Mouse (Mus musculus): ENCODE data around the gene Asb13. TPM values are rescaled to one million over a fixed set of nuclear protein-coding genes. Genes with fewer than 3 reads are reported as not detected.

Gene Asb13
- total and polyA plus RNA-seq, 3 experiments = 2.6 to 6.0 TPM; not detected in 1

GRCm38 (mm10) chr13:3667288-3667873, 33.5 kb downstream of the Asb13 start:
- no peaks in the 10 kb centered on the region for H3K79me2 ChIP-seq (ENCODE audit: control insufficient read depth, insufficient read depth, low read length, poor library complexity)
- no peak overlapping the region for H3K9ac ChIP-seq (ENCODE audit: control insufficient read depth, low read depth, low read length, poor library complexity, severe bottlenecking)
- no peaks in the 10 kb centered on the region for H3K9me3 ChIP-seq (replicated peaks; ENCODE audit: insufficient read depth, low read length)
- H3K27me3 ChIP-seq (ENCODE audit: control insufficient read depth in 1 of 2, insufficient read depth in 2 of 2, low read length in 2 of 2) = no peaks in the 10 kb centered on the region; a peak in 1 of 4 replicates
- H3K4me3 ChIP-seq (ENCODE audit: control insufficient read depth in 1 of 2, insufficient read depth in 1 of 2, low read depth in 2 of 2, low read length in 2 of 2) = no peak overlapping the region
- no peaks in the 10 kb centered on the region for H3K36me3 ChIP-seq (ENCODE audit: control insufficient read depth in 1 of 2, insufficient read depth in 2 of 2, low read length in 2 of 2)
- TF ChIP-seq TCF12 (IDR thresholded peaks at IDR 0.05; ENCODE audit: low read depth, low read length) = no peak
- no peak for TF ChIP-seq TAL1 (IDR thresholded peaks at IDR 0.05; ENCODE audit: low read length)
- TF ChIP-seq CTCF (IDR thresholded peaks at IDR 0.05 in 2 of 3, conservative IDR thresholded peaks at IDR 0.05 in 1 of 3; ENCODE audit: control insufficient read depth in 1 of 3, insufficient read depth in 1 of 3, low read depth in 2 of 3, low read length in 3 of 3, poor library complexity in 1 of 3, severe bottlenecking in 1 of 3) = peak in 2 of 3 experiments; percentile 15 to 21; a peak in 2 of 6 replicates
- TF ChIP-seq MXI1 (IDR thresholded peaks at IDR 0.05; ENCODE audit: low read depth, low read length) = no peak
- TF ChIP-seq SMC3 (IDR thresholded peaks at IDR 0.05; ENCODE audit: low read depth, low read length) = peak; percentile 30; the same call in 1 of the 2 replicates
- no peak overlapping the region for H3K27ac ChIP-seq (ENCODE audit: control insufficient read depth, low read depth, low read length)
- H3K4me1 ChIP-seq (ENCODE audit: control insufficient read depth in 1 of 2, insufficient read depth in 2 of 2, low read length in 2 of 2) = no peaks in the 10 kb centered on the region
- DNase-seq (ENCODE audit: low read depth, low spot score) = no peak

GRCm38 (mm10) chr13:3668068-3668467, 34.2 kb downstream of the Asb13 start:
- TF ChIP-seq MEF2A (IDR thresholded peaks at IDR 0.05; ENCODE audit: extremely low read depth, insufficient replicate concordance, low read depth, low read length, poor library complexity, severe bottlenecking) (no peak), BHLHE40 (IDR thresholded peaks at IDR 0.05; ENCODE audit: borderline replicate concordance, low read depth, low read length) (no peak), E2F4 (IDR thresholded peaks at IDR 0.05; ENCODE audit: borderline replicate concordance, low read depth, low read length) (no peak), POLR2AphosphoS5 (IDR thresholded peaks at IDR 0.05; ENCODE audit: borderline replicate concordance, low read depth, low read length) (no peak), CTCF (IDR thresholded peaks at IDR 0.05 in 2 of 3, conservative IDR thresholded peaks at IDR 0.05 in 1 of 3; ENCODE audit: control insufficient read depth in 1 of 3, insufficient read depth in 1 of 3, low read depth in 2 of 3, low read length in 3 of 3, poor library complexity in 1 of 3, severe bottlenecking in 1 of 3) (no peak), POLR2A (IDR thresholded peaks at IDR 0.05; ENCODE audit: control insufficient read depth in 1 of 2, insufficient read depth in 1 of 2, low read depth in 1 of 2, low read length in 2 of 2, poor library complexity in 1 of 2) (no peak), UBTF (IDR thresholded peaks at IDR 0.05; ENCODE audit: borderline replicate concordance, insufficient read depth, low read depth, low read length) (no peak)
- no peaks in the 10 kb centered on the region for H3K79me2 ChIP-seq (ENCODE audit: control insufficient read depth, insufficient read depth, low read length, poor library complexity)
- H3K4me3 ChIP-seq (ENCODE audit: control insufficient read depth in 1 of 2, insufficient read depth in 1 of 2, low read depth in 2 of 2, low read length in 2 of 2) = no peak overlapping the region
- H3K9ac ChIP-seq (ENCODE audit: control insufficient read depth, low read depth, low read length, poor library complexity, severe bottlenecking) = no peak overlapping the region
- H3K4me1 ChIP-seq (ENCODE audit: control insufficient read depth in 1 of 2, insufficient read depth in 2 of 2, low read length in 2 of 2) = no peaks in the 10 kb centered on the region
- DNase-seq (ENCODE audit: low read depth, low spot score) = no peak
- no peak overlapping the region for H3K27ac ChIP-seq (ENCODE audit: control insufficient read depth, low read depth, low read length)
- no peaks in the 10 kb centered on the region; a peak in 1 of 4 replicates for H3K27me3 ChIP-seq (ENCODE audit: control insufficient read depth in 1 of 2, insufficient read depth in 2 of 2, low read length in 2 of 2)
- no peaks in the 10 kb centered on the region for H3K36me3 ChIP-seq (ENCODE audit: control insufficient read depth in 1 of 2, insufficient read depth in 2 of 2, low read length in 2 of 2)
- H3K9me3 ChIP-seq (replicated peaks; ENCODE audit: insufficient read depth, low read length) = no peaks in the 10 kb centered on the region

GRCm38 (mm10) chr13:3669611-3670010, 35.8 kb downstream of the Asb13 start:
- no peak overlapping the region for H3K4me3 ChIP-seq (ENCODE audit: control insufficient read depth in 1 of 2, insufficient read depth in 1 of 2, low read depth in 2 of 2, low read length in 2 of 2)
- H3K27me3 ChIP-seq (ENCODE audit: control insufficient read depth in 1 of 2, insufficient read depth in 2 of 2, low read length in 2 of 2) = peaks cover 0 to 4% of the 10 kb centered on the region in 2 experiments; a peak in 2 of 4 replicates
- no peak overlapping the region for H3K27ac ChIP-seq (ENCODE audit: control insufficient read depth, low read depth, low read length)
- TF ChIP-seq KAT2A (conservative IDR thresholded peaks at IDR 0.05; ENCODE audit: low read depth, low read length) (no peak), HCFC1 (IDR thresholded peaks at IDR 0.05; ENCODE audit: low read depth, low read length) (no peak), GATA1 (IDR thresholded peaks at IDR 0.05; ENCODE audit: low read depth, low read length) (no peak), NRF1 (IDR thresholded peaks at IDR 0.05; ENCODE audit: insufficient read depth, low read depth, low read length, poor library complexity, severe bottlenecking) (no peak), ZNF384 (IDR thresholded peaks at IDR 0.05; ENCODE audit: low read depth, low read length) (no peak), JUND (IDR thresholded peaks at IDR 0.05; ENCODE audit: low read depth, low read length) (no peak), POLR2A (IDR thresholded peaks at IDR 0.05; ENCODE audit: control insufficient read depth in 1 of 2, insufficient read depth in 1 of 2, low read depth in 1 of 2, low read length in 2 of 2, poor library complexity in 1 of 2) (no peak), GABPA (IDR thresholded peaks at IDR 0.05; ENCODE audit: low read depth, low read length) (no peak), USF2 (IDR thresholded peaks at IDR 0.05; ENCODE audit: borderline replicate concordance in 1 of 2, insufficient read depth in 1 of 2, low read depth in 1 of 2, low read length in 2 of 2) (no peak), MYB (IDR thresholded peaks at IDR 0.05; ENCODE audit: low read depth, low read length) (no peak), BHLHE40 (IDR thresholded peaks at IDR 0.05; ENCODE audit: borderline replicate concordance, low read depth, low read length) (no peak), SIN3A (IDR thresholded peaks at IDR 0.05; ENCODE audit: low read length) (no peak)
- no peaks in the 10 kb centered on the region for H3K79me2 ChIP-seq (ENCODE audit: control insufficient read depth, insufficient read depth, low read length, poor library complexity)
- no peaks in the 10 kb centered on the region for H3K9me3 ChIP-seq (replicated peaks; ENCODE audit: insufficient read depth, low read length)
- no peaks in the 10 kb centered on the region for H3K36me3 ChIP-seq (ENCODE audit: control insufficient read depth in 1 of 2, insufficient read depth in 2 of 2, low read length in 2 of 2)
- no peak for DNase-seq (ENCODE audit: low read depth, low spot score)
- no peak overlapping the region for H3K9ac ChIP-seq (ENCODE audit: control insufficient read depth, low read depth, low read length, poor library complexity, severe bottlenecking)
- no peaks in the 10 kb centered on the region for H3K4me1 ChIP-seq (ENCODE audit: control insufficient read depth in 1 of 2, insufficient read depth in 2 of 2, low read length in 2 of 2)

Data from MEL (cell line).